Mouse (Mus musculus): ENCODE data around the gene Osbpl3.

GRCm38 (mm10) chr6:50261922-50262261 lies 194.1 kb downstream of the Osbpl3 start:
- no peak for TF ChIP-seq CHD2 (IDR thresholded peaks at IDR 0.05; ENCODE audit: low read depth, low read length)
- TF ChIP-seq ZC3H11A (IDR thresholded peaks at IDR 0.05; ENCODE audit: borderline replicate concordance, low read depth, low read length) = no peak
